Mouse (Mus musculus) cerebellum, adult 2 months (tissue): ENCODE results near the gene A830018L16Rik. TPM values are rescaled to one million over a fixed set of nuclear protein-coding genes. Genes with fewer than 3 reads are reported as not detected.

Source experiments
- DNase-seq, 2 experiments: peaks; one replicate each; pipeline ENCODE4 v3.0.0; 2021
- H3K27ac ChIP-seq: fragments of 200-500 bp; 2 replicates; pipeline ENCODE4 v1.5.1; 2012; ENCODE audit warnings: low read length, control low read depth, inconsistent platforms; ENCODE audit not compliant: insufficient read depth
- H3K27me3 ChIP-seq: fragments of 200-500 bp; 2 replicates; pipeline ENCODE4 v1.6.1; 2012; ENCODE audit warnings: inconsistent platforms, mild to moderate bottlenecking, low read length, moderate library complexity; ENCODE audit not compliant: control insufficient read depth, insufficient read depth
- H3K4me1 ChIP-seq: fragments of 200-500 bp; 2 replicates; pipeline ENCODE4 v1.6.1; 2011; ENCODE audit warnings: low read length; ENCODE audit not compliant: control insufficient read depth, insufficient read depth
- H3K4me3 ChIP-seq: fragments of 200-500 bp; replicated peaks from 2 replicates; pipeline ENCODE3; 2011; ENCODE audit warnings: mild to moderate bottlenecking, low read depth, low read length, control low read depth; ENCODE audit not compliant: insufficient read depth
- CTCF ChIP-seq: fragments of 200-500 bp; IDR thresholded peaks from 2 replicates; pipeline ENCODE4 v1.5.1; 2011; ENCODE audit warnings: low read depth, mild to moderate bottlenecking, control low read depth, low read length, moderate library complexity, borderline replicate concordance; ENCODE audit not compliant: insufficient read depth
- POLR2A ChIP-seq: fragments of 200-500 bp; IDR thresholded peaks from 2 replicates; pipeline ENCODE4 v1.6.1; 2011; ENCODE audit warnings: low read length, control low read depth, borderline replicate concordance; ENCODE audit not compliant: insufficient read depth
- WGBS: fragments of 180-500 bp; shearing (Covaris S2); methylation state at CpG from one replicate; pipeline ENCODE4 v1.1.7; 2018; 5-methylcytosine and 5-hydroxymethylcytosine counted together
- polyA plus RNA-seq: library from polyadenylated mRNA; depleted of rRNA; stranded (reverse); fragments of >200 nt; gene quantifications from 2 replicates; pipeline ENCODE4 v1.2.3, GENCODE M21; 2012

The A830018L16Rik gene
- polyA plus RNA-seq, 1 experiment: 7.3 TPM

GRCm38 (mm10) chr1:11959421-11960206, 545.7 kb downstream of the A830018L16Rik start:
- Histone ChIP-seq H3K27ac (no peak overlapping the region), H3K4me3 (no peak overlapping the region), H3K4me1 (no peaks in the 10 kb centered on the region), H3K27me3 (no peaks in the 10 kb centered on the region)
- 81% methylated on average over 2 of the region's 2 CpGs for WGBS
- no peak for DNase-seq
- TF ChIP-seq CTCF (no peak), POLR2A (no peak)

GRCm38 (mm10) chr1:11982590-11983136, 568.8 kb downstream of the A830018L16Rik start:
- Histone ChIP-seq H3K27ac (no peak overlapping the region), H3K27me3 (no peaks in the 10 kb centered on the region), H3K4me3 (no peak overlapping the region), H3K4me1 (no peaks in the 10 kb centered on the region)
- no peak for DNase-seq
- WGBS: 19% methylated on average over 4 of the region's 4 CpGs
- no peak for TF ChIP-seq POLR2A
- no peak for TF ChIP-seq CTCF

GRCm38 (mm10) chr1:11990011-11990410, 576.1 kb downstream of the A830018L16Rik start:
- 65% methylated on average over 3 of the region's 3 CpGs for WGBS
- Histone ChIP-seq H3K27me3 (no peaks in the 10 kb centered on the region; the same call in 1 of the 2 replicates), H3K4me1 (no peaks in the 10 kb centered on the region), H3K4me3 (no peak overlapping the region), H3K27ac (no peak overlapping the region)
- no peak for DNase-seq
- TF ChIP-seq CTCF (no peak), POLR2A (no peak)

GRCm38 (mm10) chr1:11996297-11996878, 582.5 kb downstream of the A830018L16Rik start:
- TF ChIP-seq POLR2A (no peak), CTCF (no peak)
- DNase-seq: no peak
- no peak overlapping the region for H3K27ac ChIP-seq
- no peak overlapping the region for H3K4me3 ChIP-seq
- H3K4me1 ChIP-seq: no peaks in the 10 kb centered on the region
- WGBS: 78% methylated on average over 2 of the region's 2 CpGs
- H3K27me3 ChIP-seq: no peaks in the 10 kb centered on the region

- no peak for DNase-seq
- no peak overlapping the region for H3K27ac ChIP-seq
- TF ChIP-seq CTCF (no peak), POLR2A (no peak)
- H3K27me3 ChIP-seq: no peaks in the 10 kb centered on the region
- no peak overlapping the region for H3K4me3 ChIP-seq
- 43% methylated on average over 2 of the region's 2 CpGs for WGBS
- H3K4me1 ChIP-seq: no peaks in the 10 kb centered on the region
Observed at GRCm38 (mm10) chr1:11997574-11997973, 583.7 kb downstream of the A830018L16Rik start.

- no peak for TF ChIP-seq POLR2A
- TF ChIP-seq CTCF: no peak
- WGBS: 16% methylated on average over 4 of the region's 4 CpGs
- no peaks in the 10 kb centered on the region for H3K4me1 ChIP-seq
- H3K27me3 ChIP-seq: no peaks in the 10 kb centered on the region
- no peak overlapping the region for H3K27ac ChIP-seq
- H3K4me3 ChIP-seq: no peak overlapping the region
- DNase-seq: no peak
Observed at GRCm38 (mm10) chr1:12000557-12000956, 586.7 kb downstream of the A830018L16Rik start.

- no peak for DNase-seq
Observed at GRCm38 (mm10) chr1:12008789-12009550, 595.1 kb downstream of the A830018L16Rik start.

GRCm38 (mm10) chr1:12009551-12009846, 595.6 kb downstream of the A830018L16Rik start:
- no peak overlapping the region for H3K4me3 ChIP-seq
- TF ChIP-seq CTCF (no peak), POLR2A (no peak)
- no peaks in the 10 kb centered on the region for H3K4me1 ChIP-seq
- DNase-seq: no peak
- H3K27me3 ChIP-seq: no peaks in the 10 kb centered on the region
- H3K27ac ChIP-seq: no peak overlapping the region

More at GRCm38 (mm10) chr1:12008789-12009550, 595.1 kb downstream of the A830018L16Rik start:
- Histone ChIP-seq H3K4me1 (no peaks in the 10 kb centered on the region), H3K27ac (no peak overlapping the region), H3K27me3 (no peaks in the 10 kb centered on the region), H3K4me3 (no peak overlapping the region)
- WGBS: 44% methylated on average over 2 of the region's 2 CpGs
- no peak for TF ChIP-seq POLR2A
- TF ChIP-seq CTCF: no peak
